Mouse (Mus musculus): Measurements from ENCODE around the gene Vmn2r53.
"Not testable (repeated sequence)": the region's sequence is repeated elsewhere in the genome, so short reads cannot be mapped to it uniquely, and the experiment has no call there.

The Vmn2r53 gene

GRCm38 (mm10) chr7:12608688-12609087 lies at the start of gene Vmn2r53:
Gene Vmn2r53, minus strand, starts transcription at chr7:12608788.
- no peak for DNase-seq (ENCODE audit: low read depth)

- not testable (repeated sequence) for DNase-seq (ENCODE audit: low read depth)
Observed at GRCm38 (mm10) chr7:12640219-12640618, 31.6 kb upstream of the Vmn2r53 start, which contains the start of gene Vmn2r54. Gene Vmn2r54, minus strand, starts transcription at chr7:12640319.
